Mouse (Mus musculus): ENCODE data around the gene Armh1. TPM values are rescaled to one million over a fixed set of nuclear protein-coding genes. Genes with fewer than 3 reads are reported as not detected.

The Armh1 gene
- polyA plus RNA-seq, 1 experiment from 2014 or later, result 0.65 TPM

- Histone ChIP-seq H3K4me1 (replicated peaks; ENCODE audit: control insufficient read depth, insufficient read depth, low read length) (0 out of 2 replicates have a peak, but pooled peaks cover 4% of the 10 kb centered on the region), H3K4me3 (replicated peaks; ENCODE audit: low read length) (no peak overlapping the region), H3K9me3 (ENCODE audit: control insufficient read depth, low read length) (no peaks in the 10 kb centered on the region), H3K4me2 (ENCODE audit: low read length) (no peak overlapping the region), H3K27ac (ENCODE audit: low read length) (no peak overlapping the region), H3K9ac (replicated peaks; ENCODE audit: low read depth, low read length) (no peak overlapping the region), H3K27me3 (replicated peaks; ENCODE audit: control insufficient read depth, insufficient read depth, low read length) (no peaks in the 10 kb centered on the region), H3K36me3 (ENCODE audit: control insufficient read depth, insufficient read depth) (no peaks in the 10 kb centered on the region)
- WGBS, result 50% methylated on average over 7 of the region's 7 CpGs
- no peak for ATAC-seq
Observed at GRCm38 (mm10) chr4:117234166-117234741, 17.7 kb downstream of the Armh1 start.

- ATAC-seq, result no peak
- no peaks in the 10 kb centered on the region for H3K27me3 ChIP-seq (replicated peaks; ENCODE audit: control insufficient read depth, insufficient read depth, low read length)
- no peak overlapping the region for H3K4me3 ChIP-seq (replicated peaks; ENCODE audit: low read length)
- 88% methylated on average over 2 of the region's 2 CpGs for WGBS
- no peaks in the 10 kb centered on the region for H3K36me3 ChIP-seq (ENCODE audit: control insufficient read depth, insufficient read depth)
- H3K4me2 ChIP-seq (ENCODE audit: low read length), result no peak overlapping the region
- no peak overlapping the region for H3K9ac ChIP-seq (replicated peaks; ENCODE audit: low read depth, low read length)
- H3K4me1 ChIP-seq (replicated peaks; ENCODE audit: control insufficient read depth, insufficient read depth, low read length), result 0 out of 2 replicates have a peak, but pooled peaks cover 4% of the 10 kb centered on the region
- H3K9me3 ChIP-seq (ENCODE audit: control insufficient read depth, low read length), result no peaks in the 10 kb centered on the region
- H3K27ac ChIP-seq (ENCODE audit: low read length), result no peak overlapping the region
Observed at GRCm38 (mm10) chr4:117231208-117231607, 20.7 kb downstream of the Armh1 start.

GRCm38 (mm10) chr4:117230331-117230730 is 21.6 kb downstream of the Armh1 start:
- no peak for ATAC-seq
- no peaks in the 10 kb centered on the region for H3K36me3 ChIP-seq (ENCODE audit: control insufficient read depth, insufficient read depth)
- H3K4me1 ChIP-seq (replicated peaks; ENCODE audit: control insufficient read depth, insufficient read depth, low read length), result no peaks in the 10 kb centered on the region
- H3K4me2 ChIP-seq (ENCODE audit: low read length), result no peak overlapping the region
- H3K4me3 ChIP-seq (replicated peaks; ENCODE audit: low read length), result no peak overlapping the region
- H3K9ac ChIP-seq (replicated peaks; ENCODE audit: low read depth, low read length), result no peak overlapping the region
- WGBS, result 55% methylated on average over 10 of the region's 10 CpGs
- H3K9me3 ChIP-seq (ENCODE audit: control insufficient read depth, low read length), result no peaks in the 10 kb centered on the region
- H3K27me3 ChIP-seq (replicated peaks; ENCODE audit: control insufficient read depth, insufficient read depth, low read length), result no peaks in the 10 kb centered on the region
- no peak overlapping the region for H3K27ac ChIP-seq (ENCODE audit: low read length)

- no peak for ATAC-seq
- Histone ChIP-seq H3K9ac (replicated peaks; ENCODE audit: low read depth, low read length) (no peak overlapping the region), H3K4me2 (ENCODE audit: low read length) (no peak overlapping the region), H3K4me3 (replicated peaks; ENCODE audit: low read length) (no peak overlapping the region), H3K9me3 (ENCODE audit: control insufficient read depth, low read length) (no peaks in the 10 kb centered on the region), H3K4me1 (replicated peaks; ENCODE audit: control insufficient read depth, insufficient read depth, low read length) (no peaks in the 10 kb centered on the region), H3K27ac (ENCODE audit: low read length) (no peak overlapping the region), H3K36me3 (ENCODE audit: control insufficient read depth, insufficient read depth) (no peaks in the 10 kb centered on the region), H3K27me3 (replicated peaks; ENCODE audit: control insufficient read depth, insufficient read depth, low read length) (no peaks in the 10 kb centered on the region)
- 76% methylated on average over 15 of the region's 15 CpGs for WGBS
Observed at GRCm38 (mm10) chr4:117229590-117229989, 22.3 kb downstream of the Armh1 start.

- Histone ChIP-seq H3K4me2 (ENCODE audit: low read length) (no peak overlapping the region), H3K9me3 (ENCODE audit: control insufficient read depth, low read length) (no peaks in the 10 kb centered on the region), H3K27me3 (replicated peaks; ENCODE audit: control insufficient read depth, insufficient read depth, low read length) (no peaks in the 10 kb centered on the region), H3K9ac (replicated peaks; ENCODE audit: low read depth, low read length) (no peak overlapping the region), H3K36me3 (ENCODE audit: control insufficient read depth, insufficient read depth) (no peaks in the 10 kb centered on the region), H3K4me3 (replicated peaks; ENCODE audit: low read length) (no peak overlapping the region), H3K4me1 (replicated peaks; ENCODE audit: control insufficient read depth, insufficient read depth, low read length) (no peaks in the 10 kb centered on the region), H3K27ac (ENCODE audit: low read length) (no peak overlapping the region)
- no peak for ATAC-seq
Observed at GRCm38 (mm10) chr4:117225250-117225649, 26.7 kb downstream of the Armh1 start.

GRCm38 (mm10) chr4:117224122-117224521 is 27.8 kb downstream of the Armh1 start:
- H3K27me3 ChIP-seq (replicated peaks; ENCODE audit: control insufficient read depth, insufficient read depth, low read length), result no peaks in the 10 kb centered on the region
- H3K4me1 ChIP-seq (replicated peaks; ENCODE audit: control insufficient read depth, insufficient read depth, low read length), result no peaks in the 10 kb centered on the region
- no peaks in the 10 kb centered on the region for H3K36me3 ChIP-seq (ENCODE audit: control insufficient read depth, insufficient read depth)
- ATAC-seq, result no peak
- no peaks in the 10 kb centered on the region for H3K9me3 ChIP-seq (ENCODE audit: control insufficient read depth, low read length)
- no peak overlapping the region for H3K9ac ChIP-seq (replicated peaks; ENCODE audit: low read depth, low read length)
- no peak overlapping the region for H3K27ac ChIP-seq (ENCODE audit: low read length)
- WGBS, result 79% methylated on average over 8 of the region's 8 CpGs
- H3K4me3 ChIP-seq (replicated peaks; ENCODE audit: low read length), result no peak overlapping the region
- no peak overlapping the region for H3K4me2 ChIP-seq (ENCODE audit: low read length)

- H3K36me3 ChIP-seq (ENCODE audit: control insufficient read depth, insufficient read depth), result no peaks in the 10 kb centered on the region
- H3K4me3 ChIP-seq (replicated peaks; ENCODE audit: low read length), result no peak overlapping the region
- WGBS, result 65% methylated on average over 5 of the region's 5 CpGs
- no peak overlapping the region for H3K4me2 ChIP-seq (ENCODE audit: low read length)
- no peak overlapping the region for H3K27ac ChIP-seq (ENCODE audit: low read length)
- no peak for ATAC-seq
- H3K9me3 ChIP-seq (ENCODE audit: control insufficient read depth, low read length), result no peaks in the 10 kb centered on the region
- no peak overlapping the region for H3K9ac ChIP-seq (replicated peaks; ENCODE audit: low read depth, low read length)
- H3K4me1 ChIP-seq (replicated peaks; ENCODE audit: control insufficient read depth, insufficient read depth, low read length), result no peaks in the 10 kb centered on the region
- H3K27me3 ChIP-seq (replicated peaks; ENCODE audit: control insufficient read depth, insufficient read depth, low read length), result no peaks in the 10 kb centered on the region
Observed at GRCm38 (mm10) chr4:117223001-117223400, 28.9 kb downstream of the Armh1 start.

- ATAC-seq, result no peak
- WGBS, result 80% methylated on average over 9 of the region's 9 CpGs
- Histone ChIP-seq H3K4me2 (ENCODE audit: low read length) (no peak overlapping the region), H3K9ac (replicated peaks; ENCODE audit: low read depth, low read length) (no peak overlapping the region), H3K36me3 (ENCODE audit: control insufficient read depth, insufficient read depth) (no peaks in the 10 kb centered on the region), H3K27ac (ENCODE audit: low read length) (no peak overlapping the region), H3K9me3 (ENCODE audit: control insufficient read depth, low read length) (no peaks in the 10 kb centered on the region), H3K4me1 (replicated peaks; ENCODE audit: control insufficient read depth, insufficient read depth, low read length) (no peaks in the 10 kb centered on the region), H3K27me3 (replicated peaks; ENCODE audit: control insufficient read depth, insufficient read depth, low read length) (no peaks in the 10 kb centered on the region), H3K4me3 (replicated peaks; ENCODE audit: low read length) (no peak overlapping the region)
Observed at GRCm38 (mm10) chr4:117221836-117222235, 30.1 kb downstream of the Armh1 start.

- WGBS, result 79% methylated on average over 9 of the region's 9 CpGs
- no peak for ATAC-seq
- no peak overlapping the region for H3K4me3 ChIP-seq (replicated peaks; ENCODE audit: low read length)
Observed at GRCm38 (mm10) chr4:117220741-117221515, 31.0 kb downstream of the Armh1 start.

More at GRCm38 (mm10) chr4:117220741-117221515, 31.0 kb downstream of the Armh1 start:
- no peak overlapping the region for H3K9ac ChIP-seq (replicated peaks; ENCODE audit: low read depth, low read length)
- H3K36me3 ChIP-seq (ENCODE audit: control insufficient read depth, insufficient read depth), result no peaks in the 10 kb centered on the region
- no peaks in the 10 kb centered on the region for H3K9me3 ChIP-seq (ENCODE audit: control insufficient read depth, low read length)
- no peak overlapping the region for H3K4me2 ChIP-seq (ENCODE audit: low read length)
- no peak overlapping the region for H3K27ac ChIP-seq (ENCODE audit: low read length)
- H3K27me3 ChIP-seq (replicated peaks; ENCODE audit: control insufficient read depth, insufficient read depth, low read length), result no peaks in the 10 kb centered on the region
- no peaks in the 10 kb centered on the region for H3K4me1 ChIP-seq (replicated peaks; ENCODE audit: control insufficient read depth, insufficient read depth, low read length)

All from forebrain, embryonic 16.5 days (tissue).